Mouse (Mus musculus): ENCODE results near the gene Olfr1459. TPM values are rescaled to one million over a fixed set of nuclear protein-coding genes. Genes with fewer than 3 reads are reported as not detected.

Olfr1459 gene
- not detected for polyA plus RNA-seq (2014; fragmentation: Illumina TruSeq; extraction: RNeasy Lipid Tissue Mini Kit (QIAGEN cat#74804); ENCODE audit: low read depth, low replicate concordance)

GRCm38 (mm10) chr19:13149449-13149848 is at the start of gene Olfr1459:
Gene Olfr1459, minus strand, starts transcription at chr19:13149549.

GRCm38 (mm10) chr19:13185434-13185833 is 36.1 kb upstream of the Olfr1459 start, which contains the start of gene Olfr1462:
Gene Olfr1462, plus strand, starts transcription at chr19:13185734.

GRCm38 (mm10) chr19:13162700-13163099 is 13.4 kb upstream of the Olfr1459 start, which contains the start of gene Olfr1461:
Gene Olfr1461, plus strand, starts transcription at chr19:13163000.

GRCm38 (mm10) chr19:13106675-13107074 is 42.7 kb downstream of the Olfr1459 start, which contains the start of gene Olfr1458:
Gene Olfr1458, minus strand, starts transcription at chr19:13106775.

GRCm38 (mm10) chr19:13097791-13098190 is 51.6 kb downstream of the Olfr1459 start, which contains the start of gene Olfr1457:
Gene Olfr1457, minus strand, starts transcription at chr19:13097891.

Other genes starting within 250 kb of the Olfr1459 start
- not detected for gene Olfr1447, start 245.8 kb downstream of the Olfr1459 start, polyA plus RNA-seq (2014; fragmentation: Illumina TruSeq; extraction: RNeasy Lipid Tissue Mini Kit (QIAGEN cat#74804); ENCODE audit: low read depth, low replicate concordance)
- gene Olfr1448, start 225.1 kb downstream of the Olfr1459 start, polyA plus RNA-seq (2014; fragmentation: Illumina TruSeq; extraction: RNeasy Lipid Tissue Mini Kit (QIAGEN cat#74804); ENCODE audit: low read depth, low replicate concordance), result not detected
- not detected for gene Olfr1449, start 218.7 kb downstream of the Olfr1459 start, polyA plus RNA-seq (2014; fragmentation: Illumina TruSeq; extraction: RNeasy Lipid Tissue Mini Kit (QIAGEN cat#74804); ENCODE audit: low read depth, low replicate concordance)
- not detected for gene Olfr1450, start 199.3 kb downstream of the Olfr1459 start, polyA plus RNA-seq (2014; fragmentation: Illumina TruSeq; extraction: RNeasy Lipid Tissue Mini Kit (QIAGEN cat#74804); ENCODE audit: low read depth, low replicate concordance)
- gene Olfr1451, start 154.5 kb downstream of the Olfr1459 start, polyA plus RNA-seq (2014; fragmentation: Illumina TruSeq; extraction: RNeasy Lipid Tissue Mini Kit (QIAGEN cat#74804); ENCODE audit: low read depth, low replicate concordance), result not detected
- gene Olfr1453, start 121.2 kb downstream of the Olfr1459 start, polyA plus RNA-seq (2014; fragmentation: Illumina TruSeq; extraction: RNeasy Lipid Tissue Mini Kit (QIAGEN cat#74804); ENCODE audit: low read depth, low replicate concordance), result not detected
- gene Olfr1454, start 88.9 kb downstream of the Olfr1459 start, polyA plus RNA-seq (2014; fragmentation: Illumina TruSeq; extraction: RNeasy Lipid Tissue Mini Kit (QIAGEN cat#74804); ENCODE audit: low read depth, low replicate concordance), result not detected
- gene Olfr1457, start 51.7 kb downstream of the Olfr1459 start, polyA plus RNA-seq (2014; fragmentation: Illumina TruSeq; extraction: RNeasy Lipid Tissue Mini Kit (QIAGEN cat#74804); ENCODE audit: low read depth, low replicate concordance), result not detected
- not detected for gene Olfr1458, start 42.8 kb downstream of the Olfr1459 start, polyA plus RNA-seq (2014; fragmentation: Illumina TruSeq; extraction: RNeasy Lipid Tissue Mini Kit (QIAGEN cat#74804); ENCODE audit: low read depth, low replicate concordance)
- not detected for gene Olfr1461, start 13.5 kb upstream of the Olfr1459 start, polyA plus RNA-seq (2014; fragmentation: Illumina TruSeq; extraction: RNeasy Lipid Tissue Mini Kit (QIAGEN cat#74804); ENCODE audit: low read depth, low replicate concordance)
- not detected for gene Olfr1462, start 36.2 kb upstream of the Olfr1459 start, polyA plus RNA-seq (2014; fragmentation: Illumina TruSeq; extraction: RNeasy Lipid Tissue Mini Kit (QIAGEN cat#74804); ENCODE audit: low read depth, low replicate concordance)
- gene Olfr1463, start 81.8 kb upstream of the Olfr1459 start, polyA plus RNA-seq (2014; fragmentation: Illumina TruSeq; extraction: RNeasy Lipid Tissue Mini Kit (QIAGEN cat#74804); ENCODE audit: low read depth, low replicate concordance), result not detected
- gene Olfr1465, start 166.0 kb upstream of the Olfr1459 start, polyA plus RNA-seq (2014; fragmentation: Illumina TruSeq; extraction: RNeasy Lipid Tissue Mini Kit (QIAGEN cat#74804); ENCODE audit: low read depth, low replicate concordance), result not detected
- gene Olfr1466, start 189.3 kb upstream of the Olfr1459 start, polyA plus RNA-seq (2014; fragmentation: Illumina TruSeq; extraction: RNeasy Lipid Tissue Mini Kit (QIAGEN cat#74804); ENCODE audit: low read depth, low replicate concordance), result not detected
- not detected for gene Olfr1467, start 212.7 kb upstream of the Olfr1459 start, polyA plus RNA-seq (2014; fragmentation: Illumina TruSeq; extraction: RNeasy Lipid Tissue Mini Kit (QIAGEN cat#74804); ENCODE audit: low read depth, low replicate concordance)